Mouse (Mus musculus): ENCODE measurements at regions not wholly inside any gene's neighbourhood (a gene's known extent, or its start where the extent isn't known, plus 50 kb on each side); places are given as distances from the start of the nearest gene placed in this dataset.

DNA sequence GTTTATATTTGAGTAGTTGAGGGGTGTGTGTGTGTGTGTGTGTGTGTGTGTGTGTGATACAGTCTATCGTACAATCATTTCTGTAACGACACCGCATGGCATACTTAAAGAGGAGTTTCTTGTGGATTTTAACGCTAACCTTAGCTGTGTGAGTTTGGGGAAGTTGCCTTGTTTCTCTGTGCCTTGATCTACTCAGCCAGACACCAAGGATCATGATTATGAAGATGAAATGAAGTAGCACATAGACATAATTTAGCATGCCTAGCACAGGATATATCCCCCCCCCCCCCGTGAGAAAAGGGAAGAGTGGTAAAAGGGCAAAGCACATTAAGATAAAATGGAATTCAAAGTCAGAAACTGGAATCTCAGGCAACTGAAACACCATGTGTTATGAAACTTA, 75.6 kb upstream of the Slc38a2 start:
- TF ChIP-seq CTCF (IDR thresholded peaks at IDR 0.05; ENCODE audit: extremely low read depth, insufficient read depth, low read length) (no peak), POLR2A (IDR thresholded peaks at IDR 0.05; ENCODE audit: extremely low read depth, insufficient read depth, low read length) (no peak)
